Mouse (Mus musculus): ENCODE data around the gene Ier2.

GRCm38 (mm10) chr8:84705960-84706359 lies 43.3 kb upstream of the Ier2 start:
- no peak for TF ChIP-seq HCFC1 (IDR thresholded peaks at IDR 0.05; ENCODE audit: borderline replicate concordance, insufficient read depth, low read length)
- no peak for TF ChIP-seq CHD2 (IDR thresholded peaks at IDR 0.05; ENCODE audit: low read depth, low read length)
- no peak for TF ChIP-seq MAFK (IDR thresholded peaks at IDR 0.05; ENCODE audit: insufficient read depth, low read depth, low read length)
- TF ChIP-seq ZC3H11A (IDR thresholded peaks at IDR 0.05; ENCODE audit: borderline replicate concordance, low read depth, low read length): no peak

All from ES-E14 (cell line).